Mouse (Mus musculus): ENCODE data around the gene Guca1b. TPM values are rescaled to one million over a fixed set of nuclear protein-coding genes. Genes with fewer than 3 reads are reported as not detected.

Guca1b gene
- polyA plus RNA-seq, 1 experiment: 0.11 TPM

DNA sequence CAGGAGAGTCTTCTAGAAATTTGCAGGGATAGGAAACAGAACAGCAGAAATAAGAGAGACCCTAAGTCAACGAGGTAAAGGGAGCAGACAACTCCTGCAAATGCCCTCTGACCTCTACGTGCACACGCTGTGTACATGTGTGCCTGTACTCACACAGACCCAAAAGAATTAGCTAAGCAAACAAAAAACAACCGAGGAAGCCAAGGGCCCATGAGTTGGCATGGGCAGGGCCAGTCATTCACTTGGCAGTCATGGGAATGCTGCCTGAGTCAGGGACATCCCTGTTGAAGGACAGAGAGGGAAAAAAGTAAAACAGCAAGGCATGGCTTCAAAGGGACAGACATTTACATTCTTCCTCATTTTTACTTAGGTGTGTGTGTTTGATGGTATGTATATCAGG, 1.9 kb upstream of the Guca1b start:
- Histone ChIP-seq H3K36me3 (ENCODE audit: control insufficient read depth, insufficient read depth) (peaks cover 15% of the 10 kb centered on the region), H3K79me3 (ENCODE audit: low read depth) (no peaks in the 10 kb centered on the region), H3K27me3 (ENCODE audit: control insufficient read depth, insufficient read depth, insufficient read length) (no peaks in the 10 kb centered on the region), H3K79me2 (ENCODE audit: control insufficient read depth, insufficient read depth) (no peaks in the 10 kb centered on the region), H3K4me3 (ENCODE audit: insufficient read depth, poor library complexity, severe bottlenecking) (no peak overlapping the region), H3ac (ENCODE audit: control insufficient read depth, insufficient read length, low read depth) (no peak overlapping the region)
- TF ChIP-seq FOSL1 (IDR thresholded peaks at IDR 0.05; ENCODE audit: insufficient read depth, low read length, poor library complexity, severe bottlenecking): no peak
- TF ChIP-seq USF1 (IDR thresholded peaks at IDR 0.05; ENCODE audit: low read depth): no peak
- TF ChIP-seq CTCF (IDR thresholded peaks at IDR 0.05; ENCODE audit: control insufficient read depth, insufficient read depth, insufficient read length): no peak
- no peak for TF ChIP-seq MAX (IDR thresholded peaks at IDR 0.05)
- TF ChIP-seq MYOG (IDR thresholded peaks at IDR 0.05; ENCODE audit: control insufficient read depth, extremely low read depth, insufficient read length): no peak

DNA sequence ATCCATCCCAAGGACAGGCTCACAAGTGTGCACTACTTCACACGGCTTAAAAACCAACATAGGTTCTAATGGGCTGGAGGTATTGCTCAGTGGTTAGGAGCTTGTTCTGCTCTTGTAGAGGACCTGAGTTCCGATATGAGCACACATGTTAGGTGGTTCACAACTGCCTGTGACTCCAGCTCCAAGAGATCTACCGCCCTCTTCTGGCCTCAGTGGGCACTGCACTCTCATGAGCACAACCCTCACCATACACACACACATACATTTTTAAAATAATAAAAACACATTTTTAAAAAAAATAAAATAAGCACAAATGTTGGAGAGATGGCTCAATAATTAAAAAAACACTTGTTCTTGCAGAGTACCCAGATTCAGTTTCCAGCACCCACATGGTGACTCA, 1.1 kb upstream of the Guca1b start:
- no peak for TF ChIP-seq USF1 (IDR thresholded peaks at IDR 0.05; ENCODE audit: low read depth)
- TF ChIP-seq FOSL1 (IDR thresholded peaks at IDR 0.05; ENCODE audit: insufficient read depth, low read length, poor library complexity, severe bottlenecking): no peak
- no peak for TF ChIP-seq CTCF (IDR thresholded peaks at IDR 0.05; ENCODE audit: control insufficient read depth, insufficient read depth, insufficient read length)
- TF ChIP-seq MYOD1 (IDR thresholded peaks at IDR 0.05; ENCODE audit: control insufficient read depth, insufficient read length, low read depth): no peak
- TF ChIP-seq MAX (IDR thresholded peaks at IDR 0.05): no peak
- no peak for TF ChIP-seq CEBPB (IDR thresholded peaks at IDR 0.05; ENCODE audit: low read depth)
- TF ChIP-seq MYOG (IDR thresholded peaks at IDR 0.05; ENCODE audit: control insufficient read depth, extremely low read depth, insufficient read length): no peak
- Histone ChIP-seq H3K36me3 (ENCODE audit: control insufficient read depth, insufficient read depth) (peaks cover 13% of the 10 kb centered on the region), H3K79me3 (ENCODE audit: low read depth) (no peaks in the 10 kb centered on the region), H3ac (ENCODE audit: control insufficient read depth, insufficient read length, low read depth) (no peak overlapping the region), H3K79me2 (ENCODE audit: control insufficient read depth, insufficient read depth) (no peaks in the 10 kb centered on the region), H3K4me3 (ENCODE audit: insufficient read depth, poor library complexity, severe bottlenecking) (no peak overlapping the region), H3K27me3 (ENCODE audit: control insufficient read depth, insufficient read depth, insufficient read length) (no peaks in the 10 kb centered on the region)

DNA sequence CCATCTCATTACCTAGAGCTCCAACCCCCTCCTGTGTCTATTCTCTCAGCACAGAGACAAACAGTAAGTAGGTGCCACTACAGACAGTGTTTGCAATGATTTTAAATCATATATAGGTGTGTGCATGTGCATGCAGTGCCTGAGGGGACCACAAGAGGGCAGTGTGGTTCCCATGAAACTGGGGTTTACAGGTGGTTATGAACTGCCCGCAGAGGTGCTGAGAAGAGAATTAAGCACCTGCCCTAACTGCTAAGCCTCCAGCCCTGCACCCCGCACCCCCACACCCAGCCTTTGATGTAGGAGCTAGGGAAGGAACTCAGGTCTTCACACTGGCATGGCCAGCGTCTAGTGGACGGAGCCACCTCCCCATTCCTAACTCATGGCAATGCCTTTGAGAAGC, 1.5 kb downstream of the Guca1b start:
- H3K4me3 ChIP-seq (ENCODE audit: insufficient read depth, poor library complexity, severe bottlenecking): no peak overlapping the region
- TF ChIP-seq CTCF (IDR thresholded peaks at IDR 0.05; ENCODE audit: control insufficient read depth, insufficient read depth, insufficient read length) (peak; percentile 27), CEBPB (IDR thresholded peaks at IDR 0.05; ENCODE audit: low read depth) (no peak), FOSL1 (IDR thresholded peaks at IDR 0.05; ENCODE audit: insufficient read depth, low read length, poor library complexity, severe bottlenecking) (no peak)
- no peaks in the 10 kb centered on the region for H3K36me3 ChIP-seq (ENCODE audit: control insufficient read depth, insufficient read depth)
- no peak overlapping the region for H3ac ChIP-seq (ENCODE audit: control insufficient read depth, insufficient read length, low read depth)
- H3K79me3 ChIP-seq (ENCODE audit: low read depth): no peaks in the 10 kb centered on the region
- no peaks in the 10 kb centered on the region for H3K27me3 ChIP-seq (ENCODE audit: control insufficient read depth, insufficient read depth, insufficient read length)
- no peaks in the 10 kb centered on the region for H3K79me2 ChIP-seq (ENCODE audit: control insufficient read depth, insufficient read depth)

DNA sequence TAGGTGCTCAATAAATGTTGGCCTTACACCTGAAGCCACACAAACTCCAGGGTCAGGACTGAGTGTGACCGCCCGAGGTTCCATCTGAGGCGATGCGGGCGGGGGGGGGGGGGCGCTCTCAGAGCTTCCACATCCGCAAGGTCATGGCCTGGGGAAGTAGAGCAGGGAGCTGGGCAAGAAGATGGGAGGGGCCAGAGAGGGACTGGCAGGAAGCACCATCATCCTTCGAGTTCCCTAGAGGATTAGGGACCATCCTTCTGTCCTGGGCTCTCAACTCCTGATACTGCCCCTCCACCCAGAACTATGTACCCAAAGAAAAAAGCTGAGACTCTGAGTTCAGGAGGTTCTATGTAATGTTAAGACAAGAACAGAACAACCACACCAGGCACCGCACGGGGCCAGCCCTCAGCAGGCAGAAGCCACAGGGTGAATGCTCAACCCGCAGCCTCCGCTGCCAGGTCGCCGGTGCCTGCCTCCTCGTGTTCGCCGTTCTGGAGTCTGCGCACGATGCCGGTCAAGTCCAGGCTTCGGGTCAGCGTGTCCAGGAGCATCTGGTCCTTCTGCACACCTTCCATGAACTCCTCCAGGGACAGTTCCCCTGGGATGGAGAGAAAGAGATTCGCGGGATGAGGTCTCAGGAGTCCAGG, 9.2 kb downstream of the Guca1b start:
- TF ChIP-seq FOSL1 (IDR thresholded peaks at IDR 0.05; ENCODE audit: insufficient read depth, low read length, poor library complexity, severe bottlenecking) (no peak), CEBPB (IDR thresholded peaks at IDR 0.05; ENCODE audit: low read depth) (no peak), MYOG (IDR thresholded peaks at IDR 0.05; ENCODE audit: control insufficient read depth, extremely low read depth, insufficient read length) (no peak), USF1 (IDR thresholded peaks at IDR 0.05; ENCODE audit: low read depth) (no peak), MAX (IDR thresholded peaks at IDR 0.05) (no peak), MYOD1 (IDR thresholded peaks at IDR 0.05; ENCODE audit: control insufficient read depth, insufficient read length, low read depth) (no peak), CTCF (IDR thresholded peaks at IDR 0.05; ENCODE audit: control insufficient read depth, insufficient read depth, insufficient read length) (no peak)
- no peaks in the 10 kb centered on the region for H3K36me3 ChIP-seq (ENCODE audit: control insufficient read depth, insufficient read depth)
- H3K4me3 ChIP-seq (ENCODE audit: insufficient read depth, poor library complexity, severe bottlenecking): no peak overlapping the region
- no peaks in the 10 kb centered on the region for H3K79me3 ChIP-seq (ENCODE audit: low read depth)
- H3ac ChIP-seq (ENCODE audit: control insufficient read depth, insufficient read length, low read depth): no peak overlapping the region
- peaks cover 16% of the 10 kb centered on the region for H3K27me3 ChIP-seq (ENCODE audit: control insufficient read depth, insufficient read depth, insufficient read length)
- no peaks in the 10 kb centered on the region for H3K79me2 ChIP-seq (ENCODE audit: control insufficient read depth, insufficient read depth)

DNA sequence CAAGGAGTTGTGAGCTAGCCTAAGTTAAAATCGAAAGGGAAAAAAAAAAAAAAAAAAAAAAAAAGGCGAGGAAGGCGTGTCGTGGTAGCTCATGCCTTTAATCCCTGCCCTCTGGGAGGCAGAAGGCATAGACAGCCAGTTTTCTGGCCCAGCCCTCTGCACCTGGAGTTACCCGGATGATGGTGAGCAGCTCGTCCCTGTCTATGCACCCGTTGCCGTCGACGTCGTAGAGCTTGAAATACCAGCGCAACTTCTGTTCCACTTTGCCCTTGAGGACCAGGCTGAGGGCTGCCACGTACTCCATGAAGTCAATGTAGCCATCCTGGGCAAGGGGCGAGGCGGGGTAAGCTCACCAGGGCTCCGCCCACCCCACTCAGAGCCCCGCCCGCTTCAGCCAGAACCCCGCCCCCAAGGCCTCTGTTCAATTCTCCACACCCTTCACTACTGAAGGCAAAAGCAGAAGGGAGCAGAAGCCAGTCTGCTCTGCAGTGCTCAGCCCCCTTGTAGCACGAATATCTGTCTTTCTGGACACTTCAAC, 10.3 kb downstream of the Guca1b start:
- no peaks in the 10 kb centered on the region for H3K36me3 ChIP-seq (ENCODE audit: control insufficient read depth, insufficient read depth)
- no peak for TF ChIP-seq MYOD1 (IDR thresholded peaks at IDR 0.05; ENCODE audit: control insufficient read depth, insufficient read length, low read depth)
- no peak for TF ChIP-seq MAX (IDR thresholded peaks at IDR 0.05)
- TF ChIP-seq USF1 (IDR thresholded peaks at IDR 0.05; ENCODE audit: low read depth): no peak
- TF ChIP-seq CEBPB (IDR thresholded peaks at IDR 0.05; ENCODE audit: low read depth): no peak
- TF ChIP-seq FOSL1 (IDR thresholded peaks at IDR 0.05; ENCODE audit: insufficient read depth, low read length, poor library complexity, severe bottlenecking): no peak
- TF ChIP-seq CTCF (IDR thresholded peaks at IDR 0.05; ENCODE audit: control insufficient read depth, insufficient read depth, insufficient read length): no peak
- TF ChIP-seq MYOG (IDR thresholded peaks at IDR 0.05; ENCODE audit: control insufficient read depth, extremely low read depth, insufficient read length): no peak
- H3K4me3 ChIP-seq (ENCODE audit: insufficient read depth, poor library complexity, severe bottlenecking): no peak overlapping the region
- H3K79me2 ChIP-seq (ENCODE audit: control insufficient read depth, insufficient read depth): no peaks in the 10 kb centered on the region
- H3ac ChIP-seq (ENCODE audit: control insufficient read depth, insufficient read length, low read depth): peak overlapping the region; percentile 48
- H3K27me3 ChIP-seq (ENCODE audit: control insufficient read depth, insufficient read depth, insufficient read length): peaks cover 25% of the 10 kb centered on the region
- H3K79me3 ChIP-seq (ENCODE audit: low read depth): no peaks in the 10 kb centered on the region

DNA sequence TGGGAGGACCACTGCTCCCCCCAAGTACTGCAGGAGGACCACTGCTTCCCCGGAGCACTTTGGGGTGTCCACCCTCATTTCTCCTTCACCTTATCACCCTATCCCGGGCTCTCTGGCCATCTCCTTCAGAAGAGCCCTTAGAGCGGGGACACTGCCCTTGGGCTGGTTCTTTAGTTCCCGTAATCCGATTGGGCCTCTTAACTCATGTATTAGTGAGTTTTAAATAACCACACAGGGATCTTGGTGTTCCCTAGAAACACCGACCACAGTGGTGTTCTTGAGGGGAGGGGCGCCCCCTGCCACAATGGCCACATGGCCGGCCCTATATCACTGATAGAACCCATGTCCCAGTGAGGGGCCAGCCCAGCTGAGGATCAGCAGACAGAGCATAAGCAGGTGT, 13.9 kb downstream of the Guca1b start:
- no peak overlapping the region for H3K4me3 ChIP-seq (ENCODE audit: insufficient read depth, poor library complexity, severe bottlenecking)
- H3K79me3 ChIP-seq (ENCODE audit: low read depth): no peaks in the 10 kb centered on the region
- H3ac ChIP-seq (ENCODE audit: control insufficient read depth, insufficient read length, low read depth): no peak overlapping the region
- no peaks in the 10 kb centered on the region for H3K36me3 ChIP-seq (ENCODE audit: control insufficient read depth, insufficient read depth)
- peaks cover 42% of the 10 kb centered on the region for H3K27me3 ChIP-seq (ENCODE audit: control insufficient read depth, insufficient read depth, insufficient read length)
- H3K79me2 ChIP-seq (ENCODE audit: control insufficient read depth, insufficient read depth): no peaks in the 10 kb centered on the region
- no peak for TF ChIP-seq MYOG (IDR thresholded peaks at IDR 0.05; ENCODE audit: control insufficient read depth, extremely low read depth, insufficient read length)
- no peak for TF ChIP-seq CEBPB (IDR thresholded peaks at IDR 0.05; ENCODE audit: low read depth)
- TF ChIP-seq CTCF (IDR thresholded peaks at IDR 0.05; ENCODE audit: control insufficient read depth, insufficient read depth, insufficient read length): no peak
- no peak for TF ChIP-seq USF1 (IDR thresholded peaks at IDR 0.05; ENCODE audit: low read depth)
- no peak for TF ChIP-seq FOSL1 (IDR thresholded peaks at IDR 0.05; ENCODE audit: insufficient read depth, low read length, poor library complexity, severe bottlenecking)
- TF ChIP-seq MAX (IDR thresholded peaks at IDR 0.05): no peak
- no peak for TF ChIP-seq MYOD1 (IDR thresholded peaks at IDR 0.05; ENCODE audit: control insufficient read depth, insufficient read length, low read depth)

All from C2C12 (cell line).